28 mouse cellular contexts compared by ENCODE assay signal in genomic region chr8:110373695-110374094, GRCm38 (mm10).
DNase-seq lines count a peak whose midpoint lies in the region; ATAC-seq and TF ChIP-seq lines count a peak whose summit lies in the region.
"Had no signal": no experiment of that assay in that cellular context is flagged by ENCODE, and none has a peak within 500 bp of the region (broad histone marks: within the 10 kb centered on the region; RNA-seq: fewer than 3 reads in every experiment).

No protein-coding gene starts in this region.

- H3K79me2 ChIP-seq in CH12.LX (replicated peaks; ENCODE audit: control insufficient read depth, extremely low read depth, insufficient read depth, poor library complexity, severe bottlenecking) = no peaks in the 10 kb centered on the region

- no peak overlapping the region for H3K4me2 ChIP-seq in intestine, postnatal 0 days (replicated peaks; ENCODE audit: low read depth)
- H3K4me2 ChIP-seq in intestine, embryonic 16.5 days (ENCODE audit: low read depth, low read length) = no peak overlapping the region
- no peak overlapping the region for H3K4me2 ChIP-seq in lung, embryonic 14.5 days
- H3K4me2 ChIP-seq in CH12.LX (ENCODE audit: insufficient read depth, low read depth, poor library complexity, severe bottlenecking) = no peak overlapping the region
- H3K4me2 ChIP-seq: embryonic facial prominence, embryonic 12.5 days; forebrain, embryonic 15.5 days; heart, embryonic 13.5 days; hindbrain, embryonic 15.5 days; limb, embryonic 13.5 days; liver, embryonic 13.5 days; lung, embryonic 15.5 days; midbrain, embryonic 13.5 days; neural tube, embryonic 13.5 days; stomach, embryonic 15.5 days had no signal

- H3K4me1 ChIP-seq in intestine, postnatal 0 days (replicated peaks; ENCODE audit: control insufficient read depth, insufficient read depth, low read length) = no peaks in the 10 kb centered on the region
- no peaks in the 10 kb centered on the region for H3K4me1 ChIP-seq in intestine, embryonic 16.5 days (ENCODE audit: control insufficient read depth, insufficient read depth, low read length)
- H3K4me1 ChIP-seq in lung, embryonic 14.5 days (ENCODE audit: insufficient read depth) = no peaks in the 10 kb centered on the region
- peaks cover 0 to 3% of the 10 kb centered on the region in 2 experiments; a peak in 1 of 4 replicates for H3K4me1 ChIP-seq in CH12.LX (ENCODE audit: control insufficient read depth in 1 of 2, insufficient read depth in 2 of 2)
- H3K4me1 ChIP-seq: embryonic facial prominence, embryonic 12.5 days; forebrain, embryonic 15.5 days; heart, embryonic 13.5 days; hindbrain, embryonic 15.5 days; limb, embryonic 13.5 days; liver, embryonic 13.5 days; lung, embryonic 15.5 days; midbrain, embryonic 13.5 days; neural tube, embryonic 13.5 days; stomach, embryonic 15.5 days had no signal

- H3K9ac ChIP-seq in intestine, postnatal 0 days (ENCODE audit: low read depth, low read length) = no peak overlapping the region
- no peak overlapping the region for H3K9ac ChIP-seq in intestine, embryonic 16.5 days (ENCODE audit: low read depth, low read length)
- H3K9ac ChIP-seq in lung, embryonic 14.5 days = no peak overlapping the region
- H3K9ac ChIP-seq in CH12.LX (ENCODE audit: insufficient read depth, low read depth) = no peak overlapping the region
- H3K9ac ChIP-seq: embryonic facial prominence, embryonic 12.5 days; forebrain, embryonic 15.5 days; heart, embryonic 13.5 days; hindbrain, embryonic 15.5 days; limb, embryonic 13.5 days; liver, embryonic 13.5 days; lung, embryonic 15.5 days; midbrain, embryonic 13.5 days; neural tube, embryonic 13.5 days; stomach, embryonic 15.5 days had no signal

- peak; percentile 19; the same call in 1 of the 2 replicates for TF ChIP-seq CTCF in intestine, postnatal 0 days (IDR thresholded peaks at IDR 0.05; ENCODE audit: low read depth)
- peak; percentile 16; the same call in 1 of the 2 replicates for TF ChIP-seq CTCF in lung, embryonic 14.5 days (IDR thresholded peaks at IDR 0.05; ENCODE audit: low read depth)
- peak in 1 of 2 experiments; percentile 68; a peak in 2 of 4 replicates for TF ChIP-seq CTCF in CH12.LX (conservative IDR thresholded peaks at IDR 0.05 in 1 of 2, IDR thresholded peaks at IDR 0.05 in 1 of 2; ENCODE audit: low read depth in 2 of 2, low read length in 2 of 2)

- no peak overlapping the region for H3K4me3 ChIP-seq in intestine, postnatal 0 days (ENCODE audit: low read depth, low read length)
- H3K4me3 ChIP-seq in intestine, embryonic 16.5 days (ENCODE audit: low read length) = no peak overlapping the region
- H3K4me3 ChIP-seq in lung, embryonic 14.5 days (ENCODE audit: low read depth, low read length) = no peak overlapping the region
- H3K4me3 ChIP-seq in CH12.LX (replicated peaks in 1 of 3; ENCODE audit: low read depth in 2 of 3, low read length in 2 of 3, poor library complexity in 1 of 3) = no peak overlapping the region
- H3K4me3 ChIP-seq: embryonic facial prominence, embryonic 12.5 days; forebrain, embryonic 15.5 days; heart, embryonic 13.5 days; hindbrain, embryonic 15.5 days; limb, embryonic 13.5 days; liver, embryonic 13.5 days; lung, embryonic 15.5 days; midbrain, embryonic 13.5 days; neural tube, embryonic 13.5 days; stomach, embryonic 15.5 days had no signal

- TF ChIP-seq POLR2A in CH12.LX (IDR thresholded peaks at IDR 0.05; ENCODE audit: low read depth, low read length) = no peak

- dilution Hi-C loops in CH12.LX (cut with MboI; ENCODE audit: extremely low pct_ligation_motif_present, extremely low pct_unique_long_range_greater_than_20kb, low sequenced_read_pairs) = no loop called here

- no peak for ATAC-seq in intestine, postnatal 0 days
- no peak for ATAC-seq in intestine, embryonic 16.5 days
- no peak for ATAC-seq in lung, embryonic 14.5 days (ENCODE audit: insufficient read depth)
- ATAC-seq: activated CD4-positive, CD25-positive, alpha-beta regulatory T cell, adult 4 months; forebrain, embryonic 15.5 days; midbrain, embryonic 13.5 days had no signal

- WGBS in intestine, postnatal 0 days = 73% methylated on average over 4 of the region's 4 CpGs
- 87% methylated on average over 4 of the region's 4 CpGs for WGBS in intestine, embryonic 16.5 days
- 80% methylated on average over 4 of the region's 4 CpGs for WGBS in lung, embryonic 14.5 days

- DNase-seq in lung, embryonic 14.5 days = no peak
- DNase-seq in lung, postnatal 25 days (ENCODE audit: low spot score) = no peak
- DNase-seq in CH12.LX (ENCODE audit: extremely low read depth) = no peak
- DNase-seq in NIH3T3 (ENCODE audit: low read depth) = peak; percentile 6
- no peak for DNase-seq in kidney, adult 8-10 months
- DNase-seq: adrenal gland, adult 2 months; adrenal gland, postnatal 36 days; cerebellum, adult 2 months; embryo, embryonic 11 days; gastrocnemius, postnatal 36 days; heart, postnatal 10 days; kidney, postnatal 25 days; liver, embryonic 13.5 days; thymus, adult 2 months; thymus, postnatal 4 days had no signal

- no peaks in the 10 kb centered on the region for H3K27me3 ChIP-seq in intestine, postnatal 0 days (replicated peaks; ENCODE audit: control insufficient read depth, insufficient read depth, low read length)
- H3K27me3 ChIP-seq in intestine, embryonic 16.5 days (replicated peaks; ENCODE audit: control insufficient read depth, insufficient read depth, low read length) = no peaks in the 10 kb centered on the region
- no peaks in the 10 kb centered on the region for H3K27me3 ChIP-seq in lung, embryonic 14.5 days (ENCODE audit: insufficient read depth, low read length)
- no peaks in the 10 kb centered on the region for H3K27me3 ChIP-seq in CH12.LX (replicated peaks)
- H3K27me3 ChIP-seq: embryonic facial prominence, embryonic 12.5 days; forebrain, embryonic 15.5 days; hindbrain, embryonic 15.5 days; limb, embryonic 13.5 days; liver, embryonic 13.5 days; lung, embryonic 15.5 days; midbrain, embryonic 13.5 days; neural tube, embryonic 13.5 days; stomach, embryonic 15.5 days had no signal

- H3K27ac ChIP-seq in intestine, postnatal 0 days (ENCODE audit: low read depth, low read length) = no peak overlapping the region
- H3K27ac ChIP-seq in intestine, embryonic 16.5 days (ENCODE audit: low read length) = no peak overlapping the region
- H3K27ac ChIP-seq in lung, embryonic 14.5 days (ENCODE audit: low read depth) = no peak overlapping the region
- H3K27ac ChIP-seq in CH12.LX (ENCODE audit: insufficient read depth, low read depth) = no peak overlapping the region
- H3K27ac ChIP-seq: embryonic facial prominence, embryonic 12.5 days; forebrain, embryonic 15.5 days; heart, embryonic 13.5 days; hindbrain, embryonic 15.5 days; limb, embryonic 13.5 days; liver, embryonic 13.5 days; lung, embryonic 15.5 days; macrophage; midbrain, embryonic 13.5 days; neural tube, embryonic 13.5 days; stomach, embryonic 15.5 days had no signal

- no peaks in the 10 kb centered on the region for H3K36me3 ChIP-seq in intestine, postnatal 0 days (ENCODE audit: control insufficient read depth, insufficient read depth)
- H3K36me3 ChIP-seq in intestine, embryonic 16.5 days (ENCODE audit: control insufficient read depth, insufficient read depth, low read length) = no peaks in the 10 kb centered on the region
- H3K36me3 ChIP-seq in lung, embryonic 14.5 days (ENCODE audit: insufficient read depth) = no peaks in the 10 kb centered on the region
- peaks cover 5 to 73% of the 10 kb centered on the region in 2 experiments for H3K36me3 ChIP-seq in CH12.LX (replicated peaks in 1 of 2; ENCODE audit: control insufficient read depth in 1 of 2, insufficient read depth in 1 of 2, low read length in 1 of 2)
- H3K36me3 ChIP-seq: embryonic facial prominence, embryonic 12.5 days; forebrain, embryonic 15.5 days; heart, embryonic 13.5 days; hindbrain, embryonic 15.5 days; limb, embryonic 13.5 days; liver, embryonic 13.5 days; lung, embryonic 15.5 days; midbrain, embryonic 13.5 days; neural tube, embryonic 13.5 days; stomach, embryonic 15.5 days had no signal

- no peak for TF ChIP-seq EP300 in CH12.LX (IDR thresholded peaks at IDR 0.05; ENCODE audit: low read length)

- H3K9me3 ChIP-seq in intestine, postnatal 0 days (ENCODE audit: control insufficient read depth) = no peaks in the 10 kb centered on the region
- no peaks in the 10 kb centered on the region for H3K9me3 ChIP-seq in intestine, embryonic 16.5 days (ENCODE audit: control insufficient read depth, low read length)
- H3K9me3 ChIP-seq in lung, embryonic 14.5 days (ENCODE audit: low read depth, low read length) = no peaks in the 10 kb centered on the region
- H3K9me3 ChIP-seq in CH12.LX (replicated peaks; ENCODE audit: low read length) = no peaks in the 10 kb centered on the region
- H3K9me3 ChIP-seq: embryonic facial prominence, embryonic 12.5 days; forebrain, embryonic 15.5 days; heart, embryonic 13.5 days; hindbrain, embryonic 15.5 days; limb, embryonic 13.5 days; liver, embryonic 13.5 days; lung, embryonic 15.5 days; midbrain, embryonic 13.5 days; neural tube, embryonic 13.5 days; stomach, embryonic 15.5 days had no signal

- in situ Hi-C loops in CH12.LX (cut with MboI; ENCODE audit: low pct_ligation_motif_present, low pct_unique_long_range_greater_than_20kb, low sequenced_read_pairs) = no loop called here

- peak; percentile 72 for TF ChIP-seq RAD21 in CH12.LX (IDR thresholded peaks at IDR 0.05; ENCODE audit: low read depth, low read length)

TF ChIP-seq in CH12.LX, 34 proteins besides CTCF, POLR2A, EP300 and RAD21:
- TF ChIP-seq ELF1 (IDR thresholded peaks at IDR 0.05; ENCODE audit: low read depth, low read length) = no peak
- peak; percentile 75 for TF ChIP-seq SMC3 (IDR thresholded peaks at IDR 0.05; ENCODE audit: low read depth, low read length)
